Mouse (Mus musculus): ENCODE measurements at regions not wholly inside any gene's neighbourhood (a gene's known extent, or its start where the extent isn't known, plus 50 kb on each side); places are given as distances from the start of the nearest gene placed in this dataset.

DNA sequence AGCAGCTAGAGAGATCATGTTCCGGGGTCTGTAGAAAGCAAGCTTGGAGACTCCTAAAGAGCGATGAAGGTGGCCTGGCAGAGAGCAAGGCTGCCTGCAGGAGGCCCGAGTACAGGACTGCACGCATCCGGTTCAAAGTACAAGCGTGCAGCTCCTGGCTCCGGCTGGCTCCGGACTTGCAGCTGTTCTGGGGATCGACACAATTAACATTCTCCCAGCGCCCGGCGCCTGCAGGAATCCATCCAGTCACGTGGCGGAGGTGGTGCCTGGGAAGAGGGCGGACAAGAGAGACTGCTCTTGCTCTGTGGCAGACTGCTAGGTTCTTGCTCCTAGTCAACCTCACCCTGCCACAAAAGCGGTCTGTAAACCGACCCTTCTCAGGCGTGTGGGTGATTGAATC, 86.9 kb downstream of the Bdh1 start:
- Histone ChIP-seq H3K4me1 (peaks cover 17% of the 10 kb centered on the region), H3K4me3 (peak overlapping the region; percentile 22), H3K9ac (peak overlapping the region; percentile 35; the same call in 1 of the 2 replicates), H3K27ac (peak overlapping the region; percentile 76), H3K27me3 (replicated peaks) (no peaks in the 10 kb centered on the region), H3K36me3 (replicated peaks) (no peaks in the 10 kb centered on the region), H3K4me2 (peak overlapping the region; percentile 48), H3K9me3 (no peaks in the 10 kb centered on the region)
- under 1% methylated on average over 18 of the region's 18 CpGs for WGBS
- peak; percentile 92 for ATAC-seq (replicated peaks)

DNA sequence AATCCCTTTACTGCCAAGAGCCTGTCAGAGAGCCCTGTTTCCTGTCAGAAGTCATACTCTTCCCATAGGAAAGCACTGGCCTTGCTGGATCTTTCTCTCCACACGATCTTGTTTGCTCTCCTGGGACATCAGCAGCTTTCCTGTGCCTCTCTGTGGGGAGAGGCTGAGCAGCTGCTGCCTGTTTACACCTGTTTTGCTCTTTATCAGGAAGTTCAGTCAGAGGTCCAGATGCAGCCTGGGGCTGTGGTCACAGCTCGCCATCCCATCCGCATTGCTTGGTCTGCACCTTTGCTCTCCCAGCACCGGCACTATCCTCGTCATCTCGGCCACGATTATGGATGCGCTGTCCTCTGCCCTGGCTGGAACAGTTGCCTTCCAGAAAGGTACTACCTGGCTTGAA, 88.0 kb downstream of the Bdh1 start:
- no peak overlapping the region for H3K27ac ChIP-seq
- H3K9me3 ChIP-seq, result no peaks in the 10 kb centered on the region
- 76% methylated on average over 8 of the region's 8 CpGs for whole genome bisulfite sequencing
- no peak for ATAC-seq (replicated peaks)
- H3K4me2 ChIP-seq, result no peak overlapping the region
- peaks cover 17% of the 10 kb centered on the region for H3K4me1 ChIP-seq
- H3K36me3 ChIP-seq (replicated peaks), result no peaks in the 10 kb centered on the region
- H3K4me3 ChIP-seq, result no peak overlapping the region
- H3K27me3 ChIP-seq (replicated peaks), result no peaks in the 10 kb centered on the region
- H3K9ac ChIP-seq, result no peak overlapping the region

DNA sequence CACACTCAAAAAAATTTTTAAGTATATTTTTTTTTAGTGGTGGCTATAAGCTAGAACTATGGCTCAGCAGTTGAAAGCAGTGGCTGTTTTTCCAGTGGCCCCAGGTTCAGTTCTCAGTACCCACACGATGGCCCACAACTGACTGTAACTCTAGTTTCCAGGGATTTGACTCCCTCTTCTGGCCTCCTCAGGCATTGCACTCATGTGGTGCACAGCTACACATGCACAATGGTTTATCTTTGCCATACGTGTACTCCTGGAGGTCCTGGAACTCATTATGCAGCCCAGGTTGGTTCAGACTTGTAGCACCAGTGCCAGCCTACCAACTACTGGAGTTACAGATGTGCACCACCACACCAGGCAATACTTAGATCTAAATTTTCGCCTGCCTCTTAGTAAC, 96.7 kb downstream of the Bdh1 start:
- no peaks in the 10 kb centered on the region for H3K9me3 ChIP-seq
- H3K4me2 ChIP-seq, result no peak overlapping the region
- 0 out of 2 replicates have a peak, but pooled peaks cover 8% of the 10 kb centered on the region for H3K4me1 ChIP-seq
- no peak overlapping the region for H3K27ac ChIP-seq
- no peaks in the 10 kb centered on the region for H3K36me3 ChIP-seq (replicated peaks)
- H3K9ac ChIP-seq, result no peak overlapping the region
- ATAC-seq (replicated peaks), result no peak
- 95% methylated on average over 3 of the region's 3 CpGs for WGBS
- H3K4me3 ChIP-seq, result no peak overlapping the region
- H3K27me3 ChIP-seq (replicated peaks), result no peaks in the 10 kb centered on the region

DNA sequence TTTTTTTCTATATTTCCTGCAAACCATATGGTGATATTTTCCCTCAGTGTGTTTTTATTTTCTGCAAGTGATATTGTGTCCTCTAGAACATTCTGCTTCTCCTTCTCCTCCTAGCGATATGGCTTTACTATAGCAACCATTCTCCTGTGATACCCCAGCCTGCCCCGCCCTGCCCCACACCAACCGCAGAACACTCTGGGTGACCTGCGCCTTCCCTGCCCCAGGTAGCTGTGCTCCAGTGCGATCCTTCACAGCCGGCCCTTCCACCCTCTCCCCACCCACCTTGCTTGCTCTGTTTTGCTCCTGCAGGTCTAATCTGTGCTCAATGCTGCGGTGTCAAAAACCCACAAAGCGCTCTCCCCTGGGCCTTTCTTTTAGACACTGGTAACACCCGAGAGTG, 98.0 kb downstream of the Bdh1 start:
- Histone ChIP-seq H3K4me2 (no peak overlapping the region), H3K9me3 (no peaks in the 10 kb centered on the region), H3K4me3 (no peak overlapping the region), H3K27me3 (replicated peaks) (no peaks in the 10 kb centered on the region), H3K36me3 (replicated peaks) (no peaks in the 10 kb centered on the region), H3K4me1 (0 out of 2 replicates have a peak, but pooled peaks cover 8% of the 10 kb centered on the region), H3K27ac (no peak overlapping the region), H3K9ac (no peak overlapping the region)
- 72% methylated on average over 9 of the region's 9 CpGs for WGBS
- ATAC-seq (replicated peaks), result no peak

DNA sequence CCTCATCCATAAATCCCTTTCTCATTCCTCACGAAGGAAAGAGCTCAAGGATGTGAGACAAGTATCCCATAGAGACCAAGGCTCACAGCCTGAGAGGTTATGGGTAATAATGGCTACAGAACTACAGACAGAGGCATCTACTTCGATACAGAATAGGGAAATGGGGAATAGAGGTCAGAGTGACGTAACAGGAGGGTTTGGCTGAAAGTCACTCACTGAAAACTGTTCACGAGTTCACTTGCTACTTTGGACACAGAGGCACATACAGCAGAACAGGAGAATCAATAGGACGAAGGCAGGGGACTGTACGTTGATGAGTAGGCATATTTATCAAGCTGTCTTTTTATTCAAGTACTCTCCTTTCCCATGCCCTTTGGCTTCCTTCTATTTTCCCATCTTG, 99.7 kb downstream of the Bdh1 start:
- Histone ChIP-seq H3K9me3 (no peaks in the 10 kb centered on the region), H3K27me3 (replicated peaks) (no peaks in the 10 kb centered on the region), H3K4me2 (no peak overlapping the region), H3K4me1 (0 out of 2 replicates have a peak, but pooled peaks cover 8% of the 10 kb centered on the region), H3K36me3 (replicated peaks) (no peaks in the 10 kb centered on the region), H3K9ac (no peak overlapping the region), H3K4me3 (no peak overlapping the region), H3K27ac (no peak overlapping the region)
- WGBS, result 74% methylated on average over 6 of the region's 6 CpGs
- ATAC-seq (replicated peaks), result no peak

DNA sequence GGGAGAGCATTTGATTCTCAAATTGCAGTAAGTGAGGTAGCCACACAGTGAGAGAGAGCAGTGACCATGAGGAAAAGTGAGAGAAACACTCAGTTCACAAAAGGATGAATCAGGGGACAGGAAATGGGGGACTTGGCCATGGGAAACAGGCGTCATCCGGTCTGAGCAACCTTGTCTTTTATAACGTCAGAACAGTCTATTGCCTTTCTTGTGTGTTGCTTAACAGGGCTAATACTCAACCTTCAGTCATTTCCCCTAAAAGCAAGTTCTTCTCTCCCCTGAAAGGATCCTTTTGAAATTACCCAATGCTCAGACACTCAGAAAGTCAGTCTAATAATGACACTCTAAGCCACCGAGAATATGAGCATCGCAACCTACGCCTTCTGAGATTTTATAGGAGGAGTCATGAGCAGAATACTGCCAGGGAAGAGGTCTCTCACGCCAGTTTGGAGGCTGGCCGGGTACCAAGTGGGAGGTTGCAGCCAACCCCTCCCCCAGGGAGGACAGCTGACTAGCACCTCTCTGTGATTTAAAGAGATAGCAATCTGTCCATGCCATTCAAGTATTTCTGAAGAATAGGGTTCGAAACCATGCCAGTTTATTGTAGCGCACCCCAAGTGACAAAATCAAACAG, 104.7 kb downstream of the Bdh1 start:
- H3K4me1 ChIP-seq, result no peaks in the 10 kb centered on the region
- no peaks in the 10 kb centered on the region for H3K36me3 ChIP-seq (replicated peaks)
- H3K4me2 ChIP-seq, result no peak overlapping the region
- no peak overlapping the region for H3K4me3 ChIP-seq
- H3K27me3 ChIP-seq (replicated peaks), result no peaks in the 10 kb centered on the region
- WGBS, result 73% methylated on average over 10 of the region's 10 CpGs
- no peak overlapping the region for H3K9ac ChIP-seq
- H3K9me3 ChIP-seq, result no peaks in the 10 kb centered on the region
- no peak for ATAC-seq (replicated peaks)
- H3K27ac ChIP-seq, result no peak overlapping the region

DNA sequence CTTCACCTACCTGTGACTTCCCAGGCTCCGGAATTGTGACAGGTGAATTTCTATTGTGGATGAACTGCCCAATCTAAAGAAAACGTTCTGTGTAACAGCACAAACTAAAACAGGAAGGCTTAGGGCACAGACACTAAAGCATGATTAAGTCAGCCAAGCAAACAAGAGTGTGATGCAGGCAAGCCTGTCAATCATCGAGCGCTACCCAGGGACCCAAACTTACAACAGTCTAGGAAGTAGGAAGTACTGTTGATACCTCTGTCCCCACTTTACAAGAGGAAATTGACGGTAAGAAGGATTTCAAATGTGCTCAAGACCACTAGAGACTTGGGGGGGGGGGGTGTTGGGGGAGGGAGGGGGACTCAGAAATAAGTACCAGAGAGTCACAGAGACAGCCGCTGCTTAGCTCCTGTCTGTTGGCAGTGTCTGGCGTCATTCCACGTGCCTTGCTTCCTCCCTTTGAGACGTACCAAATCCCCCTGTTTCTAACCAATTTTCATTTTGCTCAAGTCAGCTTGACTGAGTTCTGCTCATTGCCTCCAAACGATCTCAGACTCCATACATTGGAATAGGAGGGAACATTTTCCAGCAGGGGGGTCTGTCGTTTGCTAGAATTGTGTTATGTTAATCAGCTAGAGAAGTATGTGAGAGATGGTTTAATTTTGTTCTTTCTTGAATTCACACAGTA, 106.7 kb downstream of the Bdh1 start:
- WGBS, result 56% methylated on average over 11 of the region's 11 CpGs

DNA sequence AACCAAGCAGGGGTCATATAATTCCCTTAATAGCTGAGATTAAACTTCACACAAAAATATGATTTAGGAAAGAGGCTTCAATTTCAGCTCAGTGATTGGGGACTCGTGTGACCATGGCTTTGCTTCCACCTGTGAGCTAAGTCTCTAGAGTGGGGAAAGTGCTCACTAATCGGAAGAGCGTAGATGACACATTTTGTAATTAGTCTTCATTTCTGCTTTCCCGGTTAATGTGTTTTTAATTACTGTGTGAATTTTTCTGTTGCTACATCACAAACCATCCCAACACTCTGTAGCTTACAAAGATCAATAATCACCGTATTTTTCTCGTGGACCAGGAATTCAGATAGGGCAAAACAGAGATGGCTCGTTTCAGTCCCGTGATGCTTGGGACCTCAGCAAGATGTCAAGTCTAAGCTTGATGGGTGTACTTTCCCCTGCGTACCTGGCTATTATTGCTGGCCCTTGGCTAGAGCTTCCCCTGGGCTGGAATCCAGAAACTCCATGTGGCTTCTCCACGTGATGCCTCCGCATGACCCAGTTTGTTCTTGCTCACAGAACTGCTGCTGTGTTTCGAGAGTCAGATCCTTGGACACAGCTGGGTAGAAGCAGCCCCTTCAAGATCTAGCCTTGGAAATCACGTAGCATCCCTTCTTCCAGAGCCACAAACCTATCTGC, 107.3 kb downstream of the Bdh1 start:
- Histone ChIP-seq H3K36me3 (replicated peaks) (no peaks in the 10 kb centered on the region), H3K4me3 (no peak overlapping the region), H3K4me1 (no peaks in the 10 kb centered on the region), H3K27me3 (replicated peaks) (no peaks in the 10 kb centered on the region), H3K4me2 (no peak overlapping the region), H3K9me3 (no peaks in the 10 kb centered on the region), H3K9ac (no peak overlapping the region), H3K27ac (no peak overlapping the region)
- ATAC-seq (replicated peaks), result no peak
- 80% methylated on average over 13 of the region's 13 CpGs for WGBS

More for the DNA sequence above, 106.7 kb downstream of the Bdh1 start:
- Histone ChIP-seq H3K9ac (no peak overlapping the region), H3K4me1 (no peaks in the 10 kb centered on the region), H3K36me3 (replicated peaks) (no peaks in the 10 kb centered on the region), H3K4me3 (no peak overlapping the region), H3K9me3 (no peaks in the 10 kb centered on the region), H3K27me3 (replicated peaks) (no peaks in the 10 kb centered on the region), H3K27ac (no peak overlapping the region), H3K4me2 (no peak overlapping the region)
- ATAC-seq (replicated peaks), result no peak

DNA sequence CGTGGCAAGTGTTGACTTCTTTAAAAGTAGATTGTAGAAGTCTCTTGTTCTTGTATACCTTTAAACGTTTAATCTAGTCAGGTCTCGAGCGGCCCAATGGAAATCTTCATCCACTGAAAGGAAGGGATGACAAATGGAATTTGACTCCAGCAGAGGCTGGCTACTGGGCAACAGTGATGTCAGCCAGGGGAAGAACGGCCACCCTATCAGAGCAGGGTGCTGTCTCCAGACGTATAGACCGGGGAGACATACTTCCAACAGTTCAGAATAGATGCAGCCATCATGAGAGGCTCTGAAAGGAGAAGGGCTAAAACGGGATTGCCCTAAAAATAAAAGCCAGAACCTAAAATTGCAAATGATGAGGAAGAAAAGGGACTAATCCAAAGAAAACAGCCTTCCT, 108.0 kb downstream of the Bdh1 start:
- no peak for ATAC-seq (replicated peaks)
- Histone ChIP-seq H3K27me3 (replicated peaks) (no peaks in the 10 kb centered on the region), H3K9me3 (no peaks in the 10 kb centered on the region), H3K36me3 (replicated peaks) (no peaks in the 10 kb centered on the region), H3K4me2 (no peak overlapping the region), H3K4me1 (no peaks in the 10 kb centered on the region), H3K4me3 (no peak overlapping the region), H3K9ac (no peak overlapping the region), H3K27ac (no peak overlapping the region)
- WGBS, result 89% methylated on average over 8 of the region's 8 CpGs

DNA sequence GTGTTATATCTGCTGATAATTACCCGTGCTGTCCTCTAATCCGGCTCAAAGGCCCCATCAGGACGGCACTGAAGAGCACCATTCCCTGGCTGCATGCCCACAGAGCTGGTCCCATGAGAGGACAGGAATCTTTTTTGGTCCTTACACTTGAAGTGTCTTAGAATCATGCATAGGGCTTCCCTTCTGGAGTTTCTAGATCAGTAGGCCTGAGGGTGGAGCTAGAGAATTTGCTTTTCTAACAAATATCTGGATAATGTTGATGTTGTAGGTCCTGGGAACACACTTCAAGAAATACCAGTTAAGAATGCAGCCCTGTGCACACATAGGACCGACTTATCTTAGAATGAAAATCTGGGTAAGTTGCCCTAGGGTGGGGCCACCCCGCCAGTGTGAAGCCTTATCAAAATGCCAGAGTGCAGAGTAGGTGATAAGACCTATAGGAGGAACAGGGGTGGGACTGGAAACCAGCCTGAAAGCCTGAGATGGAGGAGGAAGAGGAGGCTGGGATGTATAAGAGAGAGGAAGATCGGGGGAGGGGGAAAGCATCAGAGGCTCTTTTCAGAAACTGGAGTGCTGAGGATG, 111.2 kb downstream of the Bdh1 start:
- Histone ChIP-seq H3K9ac (no peak overlapping the region), H3K27ac (no peak overlapping the region), H3K9me3 (no peaks in the 10 kb centered on the region), H3K36me3 (replicated peaks) (no peaks in the 10 kb centered on the region), H3K27me3 (replicated peaks) (no peaks in the 10 kb centered on the region), H3K4me2 (no peak overlapping the region), H3K4me1 (no peaks in the 10 kb centered on the region), H3K4me3 (no peak overlapping the region)
- 47% methylated on average over 6 of the region's 6 CpGs for WGBS
- ATAC-seq (replicated peaks), result no peak

DNA sequence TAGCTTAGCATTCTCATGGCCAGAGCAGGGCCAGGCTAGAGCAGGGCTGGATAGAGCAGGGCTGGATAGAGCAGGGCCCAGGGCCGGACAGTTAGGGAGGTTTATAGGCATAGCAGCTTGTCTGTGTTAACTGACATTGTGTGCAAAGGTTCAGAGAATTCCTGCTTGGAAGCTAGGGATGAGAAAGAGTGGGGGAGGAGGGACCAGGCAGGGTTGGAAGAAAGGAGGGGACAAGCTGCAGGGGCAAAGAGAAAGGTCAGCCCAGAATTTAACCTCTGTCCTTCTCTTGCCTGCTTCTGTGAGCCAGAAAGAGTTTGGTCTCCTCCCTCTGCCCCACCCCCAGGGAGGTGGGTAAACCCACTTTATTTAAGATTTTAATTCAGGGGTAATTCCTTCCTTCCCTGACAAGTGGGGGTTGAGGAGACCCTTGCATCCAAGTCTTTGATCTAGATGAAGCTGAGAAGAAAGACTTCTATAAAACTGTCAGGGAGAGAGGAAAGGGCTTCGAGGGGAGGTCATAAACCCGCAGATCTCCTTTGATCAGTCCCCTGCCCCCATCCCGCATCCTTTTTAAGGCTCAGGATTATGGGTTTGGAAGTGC, 112.9 kb downstream of the Bdh1 start:
- no peak for ATAC-seq (replicated peaks)
- 12% methylated on average over 4 of the region's 4 CpGs for WGBS
- Histone ChIP-seq H3K36me3 (replicated peaks) (no peaks in the 10 kb centered on the region), H3K4me3 (no peak overlapping the region), H3K9ac (no peak overlapping the region), H3K9me3 (no peaks in the 10 kb centered on the region), H3K4me2 (no peak overlapping the region), H3K27ac (no peak overlapping the region), H3K4me1 (no peaks in the 10 kb centered on the region), H3K27me3 (replicated peaks) (no peaks in the 10 kb centered on the region)

DNA sequence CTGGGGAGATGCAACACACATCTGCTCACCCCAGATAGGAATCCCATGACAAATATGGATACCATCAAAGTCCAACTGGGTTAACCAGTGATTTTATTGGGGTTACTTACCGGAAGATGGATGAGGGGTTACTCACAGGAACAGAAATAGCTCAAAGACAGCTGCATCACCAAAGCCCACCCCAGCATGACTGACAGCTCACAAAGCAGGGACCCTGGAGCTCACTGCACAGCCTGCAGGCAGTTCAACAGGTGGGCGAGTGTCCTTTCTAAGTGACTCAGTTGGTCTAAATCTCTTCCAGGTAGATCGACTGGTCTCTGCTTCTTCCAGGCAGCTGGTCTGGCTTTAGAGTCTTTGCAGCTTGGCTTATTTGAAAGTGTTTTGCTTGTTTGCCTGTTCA, 114.2 kb downstream of the Bdh1 start:
- H3K27me3 ChIP-seq (replicated peaks), result no peaks in the 10 kb centered on the region
- H3K27ac ChIP-seq, result no peak overlapping the region
- H3K9ac ChIP-seq, result no peak overlapping the region
- no peak for ATAC-seq (replicated peaks)
- H3K4me1 ChIP-seq, result no peaks in the 10 kb centered on the region
- 87% methylated on average over 3 of the region's 3 CpGs for WGBS
- H3K4me3 ChIP-seq, result no peak overlapping the region
- no peak overlapping the region for H3K4me2 ChIP-seq
- no peaks in the 10 kb centered on the region for H3K9me3 ChIP-seq
- H3K36me3 ChIP-seq (replicated peaks), result no peaks in the 10 kb centered on the region
